Mouse (Mus musculus) layer of hippocampus, adult 11-12 months (tissue): ENCODE data around the gene Zfp385b.

Experiments used
- DNase-seq: peaks from one replicate; pipeline ENCODE4 v3.0.0; 2022; ENCODE audit warnings: low spot score

The Zfp385b gene

GRCm38 (mm10) chr2:77819539-77819938, at the start of gene Zfp385b:
TSS of gene Zfp385b (minus strand) at chr2:77819639.
- no peak for DNase-seq

- peak; percentile 18 for DNase-seq
Observed at GRCm38 (mm10) chr2:77863934-77864333, 44.5 kb upstream of the Zfp385b start.

- peak; percentile 15 for DNase-seq
Observed at GRCm38 (mm10) chr2:77863522-77863921, 44.1 kb upstream of the Zfp385b start.

- peak; percentile 40 for DNase-seq
Observed at GRCm38 (mm10) chr2:77841464-77841863, 22.0 kb upstream of the Zfp385b start.

GRCm38 (mm10) chr2:77839587-77839986, 20.1 kb upstream of the Zfp385b start:
- DNase-seq, result no peak

- DNase-seq, result no peak
Observed at GRCm38 (mm10) chr2:77838688-77839087, 19.2 kb upstream of the Zfp385b start.

GRCm38 (mm10) chr2:77835781-77836180, 16.3 kb upstream of the Zfp385b start:
- no peak for DNase-seq

GRCm38 (mm10) chr2:77826133-77826828, 6.8 kb upstream of the Zfp385b start:
- no peak for DNase-seq

GRCm38 (mm10) chr2:77823026-77823425, 3.6 kb upstream of the Zfp385b start:
- DNase-seq, result no peak

- no peak for DNase-seq
Observed at GRCm38 (mm10) chr2:77817357-77817894, 2.0 kb downstream of the Zfp385b start.

GRCm38 (mm10) chr2:77816413-77817314, 2.8 kb downstream of the Zfp385b start:
- DNase-seq, result peak; percentile 21

GRCm38 (mm10) chr2:77815775-77816412, 3.5 kb downstream of the Zfp385b start:
- DNase-seq, result peak; percentile 27

GRCm38 (mm10) chr2:77814896-77815295, 4.5 kb downstream of the Zfp385b start:
- DNase-seq, result no peak

GRCm38 (mm10) chr2:77813029-77813428, 6.4 kb downstream of the Zfp385b start:
- no peak for DNase-seq

- no peak for DNase-seq
Observed at GRCm38 (mm10) chr2:77810748-77811147, 8.7 kb downstream of the Zfp385b start.

- DNase-seq, result peak; percentile 41
Observed at GRCm38 (mm10) chr2:77804781-77805180, 14.7 kb downstream of the Zfp385b start.

GRCm38 (mm10) chr2:77802291-77802690, 17.1 kb downstream of the Zfp385b start:
- no peak for DNase-seq

GRCm38 (mm10) chr2:77801430-77801829, 18.0 kb downstream of the Zfp385b start:
- DNase-seq, result no peak

- no peak for DNase-seq
Observed at GRCm38 (mm10) chr2:77801009-77801408, 18.4 kb downstream of the Zfp385b start.

GRCm38 (mm10) chr2:77797233-77797632, 22.2 kb downstream of the Zfp385b start:
- DNase-seq, result no peak

GRCm38 (mm10) chr2:77795859-77796552, 23.4 kb downstream of the Zfp385b start:
- peak; percentile 46 for DNase-seq

GRCm38 (mm10) chr2:77790846-77791245, 28.6 kb downstream of the Zfp385b start:
- no peak for DNase-seq
